Mouse (Mus musculus): ENCODE results near the gene Mettl24. TPM values are rescaled to one million over a fixed set of nuclear protein-coding genes. Genes with fewer than 3 reads are reported as not detected.

Mettl24 gene
- total and polyA plus RNA-seq, 2 experiments from 2014 or later: 2.9 to 4.7 TPM

GRCm38 (mm10) chr10:40816471-40816870, 133.4 kb downstream of the Mettl24 start:
- 55% methylated on average over 6 of the region's 6 CpGs for WGBS
- TF ChIP-seq CTCF (IDR thresholded peaks at IDR 0.05; ENCODE audit: low read depth) (no peak), EP300 (IDR thresholded peaks at IDR 0.05; ENCODE audit: low read depth) (no peak)
- ATAC-seq (ENCODE audit: insufficient read depth, low read depth) (no peak), DNase-seq (ENCODE audit: low spot score) (no peak)
- Histone ChIP-seq H3K36me3 (replicated peaks; ENCODE audit: control insufficient read depth, insufficient read depth, low read length) (no peaks in the 10 kb centered on the region), H3K27ac (ENCODE audit: low read depth) (no peak overlapping the region), H3K4me3 (ENCODE audit: low read depth, low read length) (no peak overlapping the region), H3K27me3 (ENCODE audit: control insufficient read depth, insufficient read depth, low read length) (no peaks in the 10 kb centered on the region), H3K9me3 (replicated peaks; ENCODE audit: control insufficient read depth, low read length) (no peaks in the 10 kb centered on the region), H3K4me2 (ENCODE audit: low read depth, low read length) (no peak overlapping the region), H3K9ac (replicated peaks; ENCODE audit: low read depth, low read length) (no peak overlapping the region), H3K4me1 (ENCODE audit: control insufficient read depth, insufficient read depth) (no peaks in the 10 kb centered on the region)

GRCm38 (mm10) chr10:40825952-40826351, 142.9 kb downstream of the Mettl24 start:
- TF ChIP-seq CTCF (IDR thresholded peaks at IDR 0.05; ENCODE audit: low read depth) (no peak), EP300 (IDR thresholded peaks at IDR 0.05; ENCODE audit: low read depth) (no peak)
- ATAC-seq (ENCODE audit: insufficient read depth, low read depth) (no peak), DNase-seq (ENCODE audit: low spot score) (no peak)
- H3K27ac ChIP-seq (ENCODE audit: low read depth): no peak overlapping the region
- WGBS: 69% methylated on average over 6 of the region's 6 CpGs
- no peaks in the 10 kb centered on the region for H3K4me1 ChIP-seq (ENCODE audit: control insufficient read depth, insufficient read depth)
- no peak overlapping the region for H3K4me2 ChIP-seq (ENCODE audit: low read depth, low read length)
- peaks cover 15% of the 10 kb centered on the region; the same call in 1 of the 2 replicates for H3K36me3 ChIP-seq (replicated peaks; ENCODE audit: control insufficient read depth, insufficient read depth, low read length)
- no peak overlapping the region for H3K9ac ChIP-seq (replicated peaks; ENCODE audit: low read depth, low read length)
- H3K27me3 ChIP-seq (ENCODE audit: control insufficient read depth, insufficient read depth, low read length): no peaks in the 10 kb centered on the region
- H3K9me3 ChIP-seq (replicated peaks; ENCODE audit: control insufficient read depth, low read length): no peaks in the 10 kb centered on the region
- H3K4me3 ChIP-seq (ENCODE audit: low read depth, low read length): no peak overlapping the region

GRCm38 (mm10) chr10:40827706-40828105, 144.6 kb downstream of the Mettl24 start:
- Histone ChIP-seq H3K9ac (replicated peaks; ENCODE audit: low read depth, low read length) (no peak overlapping the region), H3K4me1 (ENCODE audit: control insufficient read depth, insufficient read depth) (no peaks in the 10 kb centered on the region), H3K4me3 (ENCODE audit: low read depth, low read length) (no peak overlapping the region), H3K9me3 (replicated peaks; ENCODE audit: control insufficient read depth, low read length) (no peaks in the 10 kb centered on the region), H3K4me2 (ENCODE audit: low read depth, low read length) (no peak overlapping the region), H3K36me3 (replicated peaks; ENCODE audit: control insufficient read depth, insufficient read depth, low read length) (peaks cover 28% of the 10 kb centered on the region), H3K27ac (ENCODE audit: low read depth) (no peak overlapping the region), H3K27me3 (ENCODE audit: control insufficient read depth, insufficient read depth, low read length) (no peaks in the 10 kb centered on the region)
- no peak for ATAC-seq (ENCODE audit: insufficient read depth, low read depth)
- no peak for TF ChIP-seq CTCF (IDR thresholded peaks at IDR 0.05; ENCODE audit: low read depth)
- no peak for TF ChIP-seq EP300 (IDR thresholded peaks at IDR 0.05; ENCODE audit: low read depth)
- DNase-seq (ENCODE audit: low spot score): no peak
- 80% methylated on average over 4 of the region's 4 CpGs for WGBS

GRCm38 (mm10) chr10:40830312-40830711, 147.2 kb downstream of the Mettl24 start:
- DNase-seq (ENCODE audit: low spot score) (no peak), ATAC-seq (ENCODE audit: insufficient read depth, low read depth) (no peak)
- no peak overlapping the region for H3K4me3 ChIP-seq (ENCODE audit: low read depth, low read length)
- no peak overlapping the region for H3K27ac ChIP-seq (ENCODE audit: low read depth)
- H3K36me3 ChIP-seq (replicated peaks; ENCODE audit: control insufficient read depth, insufficient read depth, low read length): peaks cover 54% of the 10 kb centered on the region
- TF ChIP-seq CTCF (IDR thresholded peaks at IDR 0.05; ENCODE audit: low read depth) (no peak), EP300 (IDR thresholded peaks at IDR 0.05; ENCODE audit: low read depth) (no peak)
- no peak overlapping the region for H3K4me2 ChIP-seq (ENCODE audit: low read depth, low read length)
- no peak overlapping the region for H3K9ac ChIP-seq (replicated peaks; ENCODE audit: low read depth, low read length)
- 81% methylated on average over 3 of the region's 3 CpGs for WGBS
- H3K9me3 ChIP-seq (replicated peaks; ENCODE audit: control insufficient read depth, low read length): no peaks in the 10 kb centered on the region
- H3K27me3 ChIP-seq (ENCODE audit: control insufficient read depth, insufficient read depth, low read length): no peaks in the 10 kb centered on the region
- no peaks in the 10 kb centered on the region for H3K4me1 ChIP-seq (ENCODE audit: control insufficient read depth, insufficient read depth)

GRCm38 (mm10) chr10:40831267-40831666, 148.2 kb downstream of the Mettl24 start:
- Histone ChIP-seq H3K4me3 (ENCODE audit: low read depth, low read length) (no peak overlapping the region), H3K36me3 (replicated peaks; ENCODE audit: control insufficient read depth, insufficient read depth, low read length) (peaks cover 62% of the 10 kb centered on the region), H3K27ac (ENCODE audit: low read depth) (no peak overlapping the region), H3K4me2 (ENCODE audit: low read depth, low read length) (no peak overlapping the region), H3K9ac (replicated peaks; ENCODE audit: low read depth, low read length) (no peak overlapping the region), H3K4me1 (ENCODE audit: control insufficient read depth, insufficient read depth) (no peaks in the 10 kb centered on the region), H3K9me3 (replicated peaks; ENCODE audit: control insufficient read depth, low read length) (no peaks in the 10 kb centered on the region), H3K27me3 (ENCODE audit: control insufficient read depth, insufficient read depth, low read length) (no peaks in the 10 kb centered on the region)
- 90% methylated on average over 7 of the region's 7 CpGs for WGBS
- DNase-seq (ENCODE audit: low spot score) (no peak), ATAC-seq (ENCODE audit: insufficient read depth, low read depth) (no peak)
- no peak for TF ChIP-seq CTCF (IDR thresholded peaks at IDR 0.05; ENCODE audit: low read depth)
- no peak for TF ChIP-seq EP300 (IDR thresholded peaks at IDR 0.05; ENCODE audit: low read depth)

- Histone ChIP-seq H3K4me3 (ENCODE audit: low read depth, low read length) (no peak overlapping the region), H3K36me3 (replicated peaks; ENCODE audit: control insufficient read depth, insufficient read depth, low read length) (peaks cover 55% of the 10 kb centered on the region), H3K9me3 (replicated peaks; ENCODE audit: control insufficient read depth, low read length) (no peaks in the 10 kb centered on the region), H3K27ac (ENCODE audit: low read depth) (no peak overlapping the region), H3K9ac (replicated peaks; ENCODE audit: low read depth, low read length) (no peak overlapping the region), H3K4me2 (ENCODE audit: low read depth, low read length) (no peak overlapping the region), H3K27me3 (ENCODE audit: control insufficient read depth, insufficient read depth, low read length) (no peaks in the 10 kb centered on the region), H3K4me1 (ENCODE audit: control insufficient read depth, insufficient read depth) (0 out of 2 replicates have a peak, but pooled peaks cover 3% of the 10 kb centered on the region)
- ATAC-seq (ENCODE audit: insufficient read depth, low read depth) (no peak), DNase-seq (ENCODE audit: low spot score) (no peak)
- WGBS: 72% methylated on average over 5 of the region's 5 CpGs
- TF ChIP-seq EP300 (IDR thresholded peaks at IDR 0.05; ENCODE audit: low read depth) (no peak), CTCF (IDR thresholded peaks at IDR 0.05; ENCODE audit: low read depth) (no peak)
Observed at GRCm38 (mm10) chr10:40840086-40840485, 157.0 kb downstream of the Mettl24 start.

Data from heart, postnatal 0 days (tissue).